In the genomic region with DNA sequence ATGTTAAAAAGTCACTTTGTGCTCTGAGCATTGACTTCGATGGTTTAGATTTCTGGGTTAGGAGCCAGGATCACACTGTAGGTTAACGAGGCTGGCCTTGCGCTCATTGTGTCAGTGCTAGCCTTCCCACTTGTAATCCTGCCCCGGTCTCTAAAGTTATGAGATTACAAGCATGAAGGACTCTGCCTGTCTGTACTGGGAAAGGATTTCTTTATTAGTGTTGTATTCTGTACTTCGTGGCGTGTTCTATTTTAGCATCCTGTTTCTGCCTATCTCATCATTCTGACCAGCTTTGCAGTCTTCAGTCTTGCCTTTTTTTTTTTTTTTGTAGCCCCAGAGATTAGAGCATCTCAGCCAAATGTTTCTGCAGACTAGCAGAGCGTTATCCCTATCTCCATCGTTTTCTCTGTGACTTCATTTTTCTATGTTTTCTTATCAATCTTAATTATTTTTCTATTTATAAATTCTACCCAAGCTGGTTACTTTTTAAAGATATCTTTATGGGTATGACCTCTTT, we compare ENCODE assay signal across 7 mouse cellular contexts. TPM values are rescaled to one million over a fixed set of nuclear protein-coding genes. Genes with fewer than 3 reads are reported as not detected.
DNase-seq lines count a peak whose midpoint lies in the region; ATAC-seq and TF ChIP-seq lines count a peak whose summit lies in the region.

No protein-coding gene starts in this region.

- peak overlapping the region; percentile 88 for H3K4me3 ChIP-seq in lung, embryonic 15.5 days
- peak overlapping the region; percentile 99 for H3K4me3 ChIP-seq in embryonic facial prominence, embryonic 10.5 days
- H3K4me3 ChIP-seq in intestine, postnatal 0 days (ENCODE audit: low read depth, low read length): peak overlapping the region; percentile 81
- peak overlapping the region; percentile 94 for H3K4me3 ChIP-seq in small intestine, adult 2 months (ENCODE audit: low read depth, low read length)

- no peak for TF ChIP-seq POLR2A in small intestine, adult 2 months (IDR thresholded peaks at IDR 0.05; ENCODE audit: low read depth, low read length)

- DNase-seq in lung, postnatal 4 days: no peak
- DNase-seq in embryonic facial prominence, embryonic 10.5 days (ENCODE audit: low spot score): no peak
- no peak for DNase-seq in urinary bladder, adult 2 months (ENCODE audit: low spot score)
- no peak for DNase-seq in urinary bladder, postnatal 14 days (ENCODE audit: low spot score)

- H3K9me3 ChIP-seq in lung, embryonic 15.5 days: no peaks in the 10 kb centered on the region
- H3K9me3 ChIP-seq in embryonic facial prominence, embryonic 10.5 days: no peaks in the 10 kb centered on the region
- H3K9me3 ChIP-seq in intestine, postnatal 0 days (ENCODE audit: control insufficient read depth): no peaks in the 10 kb centered on the region

- no peak overlapping the region for H3K27ac ChIP-seq in lung, embryonic 15.5 days
- peak overlapping the region; percentile 90 for H3K27ac ChIP-seq in embryonic facial prominence, embryonic 10.5 days (replicated peaks)
- H3K27ac ChIP-seq in intestine, postnatal 0 days (ENCODE audit: low read depth, low read length): no peak overlapping the region
- no peak overlapping the region for H3K27ac ChIP-seq in small intestine, adult 2 months (ENCODE audit: insufficient read depth, low read depth, low read length)

- H3K4me1 ChIP-seq in lung, embryonic 15.5 days: peaks cover 14% of the 10 kb centered on the region
- peaks cover 18% of the 10 kb centered on the region for H3K4me1 ChIP-seq in embryonic facial prominence, embryonic 10.5 days
- H3K4me1 ChIP-seq in intestine, postnatal 0 days (replicated peaks; ENCODE audit: control insufficient read depth, insufficient read depth, low read length): 0 out of 2 replicates have a peak, but pooled peaks cover 4% of the 10 kb centered on the region
- no peaks in the 10 kb centered on the region for H3K4me1 ChIP-seq in small intestine, adult 2 months (ENCODE audit: control insufficient read depth, insufficient read depth, insufficient read length, low read length)

- peaks cover 4% of the 10 kb centered on the region; the same call in 1 of the 2 replicates for H3K36me3 ChIP-seq in lung, embryonic 15.5 days
- H3K36me3 ChIP-seq in embryonic facial prominence, embryonic 10.5 days (replicated peaks): peaks cover 5% of the 10 kb centered on the region
- no peaks in the 10 kb centered on the region; the same call in 1 of the 2 replicates for H3K36me3 ChIP-seq in intestine, postnatal 0 days (ENCODE audit: control insufficient read depth, insufficient read depth)
- no peaks in the 10 kb centered on the region for H3K36me3 ChIP-seq in small intestine, adult 2 months (ENCODE audit: control insufficient read depth, insufficient read depth, low read length)

- no peaks in the 10 kb centered on the region for H3K27me3 ChIP-seq in lung, embryonic 15.5 days
- H3K27me3 ChIP-seq in embryonic facial prominence, embryonic 10.5 days (replicated peaks; ENCODE audit: low read depth, poor library complexity, severe bottlenecking): no peaks in the 10 kb centered on the region
- no peaks in the 10 kb centered on the region for H3K27me3 ChIP-seq in intestine, postnatal 0 days (replicated peaks; ENCODE audit: control insufficient read depth, insufficient read depth, low read length)
- H3K27me3 ChIP-seq in small intestine, adult 2 months (ENCODE audit: control insufficient read depth, insufficient read depth, low read length): no peaks in the 10 kb centered on the region

- no peak for TF ChIP-seq CTCF in intestine, postnatal 0 days (IDR thresholded peaks at IDR 0.05; ENCODE audit: low read depth)
- TF ChIP-seq CTCF in small intestine, adult 2 months (IDR thresholded peaks at IDR 0.05; ENCODE audit: extremely low read depth, insufficient read length, insufficient replicate concordance, low read depth, low read length): no peak

- ATAC-seq in lung, embryonic 15.5 days (ENCODE audit: borderline replicate concordance, extremely low read depth, low FRiP score, low TSS enrichment): no peak
- ATAC-seq in intestine, postnatal 0 days: no peak

- 8% methylated on average over 8 of the region's 8 CpGs for WGBS in lung, embryonic 15.5 days
- 26% methylated on average over 8 of the region's 8 CpGs for whole genome bisulfite sequencing in embryonic facial prominence, embryonic 10.5 days
- WGBS in intestine, postnatal 0 days: 16% methylated on average over 8 of the region's 8 CpGs
- WGBS in small intestine, adult 2 months: 7% methylated on average over 8 of the region's 8 CpGs

- H3K4me2 ChIP-seq in lung, embryonic 15.5 days: peak overlapping the region; percentile 74
- peak overlapping the region; percentile 89 for H3K4me2 ChIP-seq in intestine, postnatal 0 days (replicated peaks; ENCODE audit: low read depth)

- H3K9ac ChIP-seq in lung, embryonic 15.5 days: peak overlapping the region; percentile 86
- H3K9ac ChIP-seq in intestine, postnatal 0 days (ENCODE audit: low read depth, low read length): peak overlapping the region; percentile 78

RNA-seq across cellular contexts. Expression of gene Golt1b, which starts 0.8 kb away (rescaled TPM):
- 90.7 and 94.1 TPM in 2 replicates for polyA plus RNA-seq in lung, embryonic 15.5 days (2015; fragmentation: Nextera tagmentation; extraction: Ambion mirVana)
- 120 and 126 TPM in 2 replicates for polyA plus RNA-seq in embryonic facial prominence, embryonic 10.5 days (2016; fragmentation: Nextera tagmentation; extraction: Ambion mirVana)
- 29.3 and 30.8 TPM in 2 replicates for polyA plus RNA-seq in intestine, postnatal 0 days (2015; fragmentation: Nextera tagmentation; extraction: Ambion mirVana)
- polyA plus RNA-seq in small intestine, adult 2 months (2012; rRNA removed): 0.98 and 1.9 TPM in 2 replicates
- 22.0 and 23.8 TPM in 2 replicates for polyA plus RNA-seq in urinary bladder, adult 2 months (2012; rRNA removed)

RNA-seq across cellular contexts. Expression of gene Recql, which starts 0.9 kb away (rescaled TPM):
- polyA plus RNA-seq in lung, embryonic 15.5 days (2015; fragmentation: Nextera tagmentation; extraction: Ambion mirVana): 27.1 and 27.4 TPM in 2 replicates
- 34.3 and 37.4 TPM in 2 replicates for polyA plus RNA-seq in embryonic facial prominence, embryonic 10.5 days (2016; fragmentation: Nextera tagmentation; extraction: Ambion mirVana)
- 7.8 and 8.9 TPM in 2 replicates for polyA plus RNA-seq in intestine, postnatal 0 days (2015; fragmentation: Nextera tagmentation; extraction: Ambion mirVana)
- 1.5 and 2.1 TPM in 2 replicates for polyA plus RNA-seq in small intestine, adult 2 months (2012; rRNA removed)
- 12.0 and 13.2 TPM in 2 replicates for polyA plus RNA-seq in urinary bladder, adult 2 months (2012; rRNA removed)

RNA-seq across cellular contexts. Expression of gene Spx, which starts 25.4 kb away (rescaled TPM):
- 0.61 and 0.91 TPM in 2 replicates for polyA plus RNA-seq in lung, embryonic 15.5 days (2015; fragmentation: Nextera tagmentation; extraction: Ambion mirVana)
- 1.1 TPM in 2 replicates for polyA plus RNA-seq in embryonic facial prominence, embryonic 10.5 days (2016; fragmentation: Nextera tagmentation; extraction: Ambion mirVana)
- not detected in 2 replicates for polyA plus RNA-seq in intestine, postnatal 0 days (2015; fragmentation: Nextera tagmentation; extraction: Ambion mirVana)
- polyA plus RNA-seq in small intestine, adult 2 months (2012; rRNA removed): 0.24 and 0.85 TPM in 2 replicates
- polyA plus RNA-seq in urinary bladder, adult 2 months (2012; rRNA removed): 1.8 and 2.0 TPM in 2 replicates

RNA-seq across cellular contexts. Expression of gene Pyroxd1, which starts 42.4 kb away (rescaled TPM):
- polyA plus RNA-seq in lung, embryonic 15.5 days (2015; fragmentation: Nextera tagmentation; extraction: Ambion mirVana): 15.4 and 15.7 TPM in 2 replicates
- 17.4 and 20.6 TPM in 2 replicates for polyA plus RNA-seq in embryonic facial prominence, embryonic 10.5 days (2016; fragmentation: Nextera tagmentation; extraction: Ambion mirVana)
- polyA plus RNA-seq in intestine, postnatal 0 days (2015; fragmentation: Nextera tagmentation; extraction: Ambion mirVana): 16.2 and 16.6 TPM in 2 replicates
- polyA plus RNA-seq in small intestine, adult 2 months (2012; rRNA removed): 3.4 and 5.6 TPM in 2 replicates
- polyA plus RNA-seq in urinary bladder, adult 2 months (2012; rRNA removed): 12.8 and 14.1 TPM in 2 replicates
